Mouse (Mus musculus) neural tube, embryonic 10.5 days (tissue): ENCODE results near the gene Pan2.
"Not testable (repeated sequence)": the region's sequence is repeated elsewhere in the genome, so short reads cannot be mapped to it uniquely, and the experiment has no call there.

Experiments used
- DNase-seq: peaks from one replicate; pipeline ENCODE4 v3.0.0-alpha.2; 2017; ENCODE audit warnings: low spot score; ENCODE audit errors: extremely low spot score

Gene Pan2

GRCm38 (mm10) chr10:128283604-128284579 is 19.2 kb upstream of the Pan2 start:
- DNase-seq: peak; percentile 76

GRCm38 (mm10) chr10:128290594-128290993 is 12.5 kb upstream of the Pan2 start:
- DNase-seq: not testable (repeated sequence)

- DNase-seq: no peak
Observed at GRCm38 (mm10) chr10:128296370-128297090, 6.6 kb upstream of the Pan2 start.

GRCm38 (mm10) chr10:128297221-128297620 is 5.9 kb upstream of the Pan2 start:
- DNase-seq: no peak

- no peak for DNase-seq
Observed at GRCm38 (mm10) chr10:128297622-128298021, 5.5 kb upstream of the Pan2 start.

GRCm38 (mm10) chr10:128298243-128298642 is 4.9 kb upstream of the Pan2 start:
- DNase-seq: no peak

- DNase-seq: no peak
Observed at GRCm38 (mm10) chr10:128298702-128299171, 4.4 kb upstream of the Pan2 start, which contains the start of gene Il23a. TSS of gene Il23a (minus strand) at chr10:128298752.

GRCm38 (mm10) chr10:128302357-128302756 is 778 bp upstream of the Pan2 start:
- DNase-seq: peak; percentile 16

GRCm38 (mm10) chr10:128302785-128303125 is 380 bp upstream of the Pan2 start:
- no peak for DNase-seq

- no peak for DNase-seq
Observed at GRCm38 (mm10) chr10:128309654-128310053, 6.5 kb downstream of the Pan2 start.

- no peak for DNase-seq
Observed at GRCm38 (mm10) chr10:128310177-128310576, 7.0 kb downstream of the Pan2 start.

- no peak for DNase-seq
Observed at GRCm38 (mm10) chr10:128310902-128311301, 7.8 kb downstream of the Pan2 start.

- no peak for DNase-seq
Observed at GRCm38 (mm10) chr10:128315578-128315977, 12.4 kb downstream of the Pan2 start.

- peak; percentile 39 for DNase-seq
Observed at GRCm38 (mm10) chr10:128321641-128322040, 18.5 kb downstream of the Pan2 start.

GRCm38 (mm10) chr10:128322141-128323108 is 19.3 kb downstream of the Pan2 start, which contains the start of gene Cnpy2:
TSS of gene Cnpy2 (plus strand) at chr10:128322459.
- DNase-seq: peak; percentile 96

- no peak for DNase-seq
Observed at GRCm38 (mm10) chr10:128323516-128323915, 20.4 kb downstream of the Pan2 start.

- no peak for DNase-seq
Observed at GRCm38 (mm10) chr10:128326825-128327224, 23.7 kb downstream of the Pan2 start.

- no peak for DNase-seq
Observed at GRCm38 (mm10) chr10:128327610-128328009, 24.5 kb downstream of the Pan2 start.

- DNase-seq: not testable (repeated sequence)
Observed at GRCm38 (mm10) chr10:128332358-128333249, 29.5 kb downstream of the Pan2 start.

GRCm38 (mm10) chr10:128335582-128335981 is 32.4 kb downstream of the Pan2 start:
- DNase-seq: peak; percentile 66
